Mouse (Mus musculus) intestine, embryonic 15.5 days (tissue): Measurements from ENCODE around the gene Mpv17l2. TPM values are rescaled to one million over a fixed set of nuclear protein-coding genes. Genes with fewer than 3 reads are reported as not detected.

Source experiments
- ATAC-seq: fragments of 200-750 bp; cut with Nextera tagmentation; 2 replicates; pipeline ENCODE4 v1.8.0; 2017; ENCODE audit warnings: moderate TSS enrichment, moderate library complexity
- H3K27ac ChIP-seq: fragments of 300-500 bp; sonication (generic); 2 replicates; pipeline ENCODE4 v1.5.1; 2015; ENCODE audit warnings: mild to moderate bottlenecking, inconsistent platforms
- H3K27me3 ChIP-seq: fragments of 300-500 bp; sonication (generic); replicated peaks from 2 replicates; pipeline ENCODE4 v1.6.1; 2015; ENCODE audit warnings: inconsistent platforms
- H3K36me3 ChIP-seq: fragments of 300-500 bp; sonication (generic); 2 replicates; pipeline ENCODE4 v1.6.1; 2015; ENCODE audit warnings: inconsistent platforms
- H3K4me1 ChIP-seq: fragments of 300-500 bp; sonication (generic); replicated peaks from 2 replicates; pipeline ENCODE4 v1.6.1; 2015; ENCODE audit warnings: inconsistent platforms
- H3K4me2 ChIP-seq: fragments of 300-500 bp; sonication (generic); replicated peaks from 2 replicates; pipeline ENCODE4 v1.6.1; 2015; ENCODE audit warnings: mild to moderate bottlenecking, inconsistent platforms
- H3K4me3 ChIP-seq: fragments of 300-500 bp; sonication (generic); replicated peaks from 2 replicates; pipeline ENCODE4 v1.5.1; 2015; ENCODE audit warnings: inconsistent platforms
- H3K9ac ChIP-seq: fragments of 300-500 bp; sonication (generic); 2 replicates; pipeline ENCODE4 v1.6.1; 2015; ENCODE audit warnings: inconsistent platforms
- H3K9me3 ChIP-seq: fragments of 300-500 bp; sonication (generic); 2 replicates; pipeline ENCODE4 v1.6.1; 2016; ENCODE audit warnings: inconsistent platforms
- WGBS: fragments of 180-500 bp; shearing (Covaris S2); methylation state at CpG from one replicate; pipeline ENCODE4 v1.1.7; 2015; 5-methylcytosine and 5-hydroxymethylcytosine counted together
- polyA plus RNA-seq: library from polyadenylated mRNA; unstranded; fragments of >200 nt; fragmentation: Nextera tagmentation; extraction: Ambion mirVana; gene quantifications from 2 replicates; pipeline ENCODE4 v1.2.1, GENCODE M21; 2015

Mpv17l2 gene
- polyA plus RNA-seq, 1 experiment from 2014 or later: 59.1 TPM

GRCm38 (mm10) chr8:70721601-70722000 is 39.1 kb downstream of the Mpv17l2 start:
- ATAC-seq: no peak
- Histone ChIP-seq H3K36me3 (no peaks in the 10 kb centered on the region), H3K4me3 (no peak overlapping the region)

GRCm38 (mm10) chr8:70720739-70721138 is 40.0 kb downstream of the Mpv17l2 start:
- 2% methylated on average over 3 of the region's 3 CpGs for WGBS
- Histone ChIP-seq H3K4me1 (peaks cover 3% of the 10 kb centered on the region; the same call in 1 of the 2 replicates), H3K36me3 (no peaks in the 10 kb centered on the region), H3K4me2 (no peak overlapping the region), H3K9ac (no peak overlapping the region), H3K4me3 (no peak overlapping the region), H3K27me3 (no peaks in the 10 kb centered on the region), H3K27ac (no peak overlapping the region), H3K9me3 (no peaks in the 10 kb centered on the region)
- no peak for ATAC-seq

More at GRCm38 (mm10) chr8:70721601-70722000, 39.1 kb downstream of the Mpv17l2 start:
- H3K9ac ChIP-seq: no peak overlapping the region
- no peaks in the 10 kb centered on the region for H3K9me3 ChIP-seq
- H3K4me2 ChIP-seq: no peak overlapping the region
- peaks cover 3% of the 10 kb centered on the region; the same call in 1 of the 2 replicates for H3K4me1 ChIP-seq
- 86% methylated on average over 8 of the region's 8 CpGs for WGBS
- H3K27ac ChIP-seq: no peak overlapping the region
- 0 out of 2 replicates have a peak, but pooled peaks cover 4% of the 10 kb centered on the region for H3K27me3 ChIP-seq

GRCm38 (mm10) chr8:70719796-70720270 is 40.9 kb downstream of the Mpv17l2 start:
- Histone ChIP-seq H3K27ac (no peak overlapping the region), H3K4me1 (peaks cover 3% of the 10 kb centered on the region; the same call in 1 of the 2 replicates), H3K4me3 (no peak overlapping the region), H3K9me3 (no peaks in the 10 kb centered on the region), H3K36me3 (no peaks in the 10 kb centered on the region), H3K9ac (no peak overlapping the region), H3K27me3 (no peaks in the 10 kb centered on the region), H3K4me2 (no peak overlapping the region)
- peak; percentile 21; the same call in 1 of the 2 replicates for ATAC-seq
- 48% methylated on average over 9 of the region's 9 CpGs for WGBS

GRCm38 (mm10) chr8:70718297-70718696 is 42.4 kb downstream of the Mpv17l2 start, which contains the start of gene Gm3336:
Gm3336 (plus strand) TSS chr8:70718543.
- peak within 1 kb of the TSS; percentile 41; the same call in 1 of the 2 replicates for H3K4me2 ChIP-seq
- H3K9me3 ChIP-seq: no peaks in the 10 kb centered on the region
- WGBS: 4% methylated on average over 19 of the region's 19 CpGs

GRCm38 (mm10) chr8:70716521-70717400 is 44.0 kb downstream of the Mpv17l2 start:
- Histone ChIP-seq H3K9ac (no peak overlapping the region), H3K27ac (no peak overlapping the region), H3K4me2 (no peak overlapping the region), H3K4me3 (no peak overlapping the region), H3K9me3 (no peaks in the 10 kb centered on the region), H3K4me1 (no peaks in the 10 kb centered on the region; the same call in 1 of the 2 replicates), H3K27me3 (no peaks in the 10 kb centered on the region), H3K36me3 (no peaks in the 10 kb centered on the region)
- ATAC-seq: no peak
- 83% methylated on average over 40 of the region's 40 CpGs for WGBS

More at GRCm38 (mm10) chr8:70718297-70718696, 42.4 kb downstream of the Mpv17l2 start, which contains the start of gene Gm3336:
- Histone ChIP-seq H3K27ac (no peak within 1 kb of the TSS), H3K4me1 (peaks cover 2% of the 10 kb centered on the region; the same call in 1 of the 2 replicates), H3K9ac (no peak within 1 kb of the TSS; the same call in 1 of the 2 replicates), H3K27me3 (no peaks in the 10 kb centered on the region), H3K36me3 (no peaks in the 10 kb centered on the region), H3K4me3 (no peak within 1 kb of the TSS)
- peak; percentile 62 for ATAC-seq

- Histone ChIP-seq H3K36me3 (no peaks in the 10 kb centered on the region), H3K4me3 (no peak overlapping the region), H3K9me3 (no peaks in the 10 kb centered on the region), H3K4me2 (no peak overlapping the region), H3K9ac (no peak overlapping the region), H3K27me3 (no peaks in the 10 kb centered on the region), H3K27ac (no peak overlapping the region), H3K4me1 (no peaks in the 10 kb centered on the region; the same call in 1 of the 2 replicates)
- WGBS: 42% methylated on average over 2 of the region's 2 CpGs
- no peak for ATAC-seq
Observed at GRCm38 (mm10) chr8:70715086-70715485, 45.7 kb downstream of the Mpv17l2 start.

GRCm38 (mm10) chr8:70713991-70714390 is 46.8 kb downstream of the Mpv17l2 start:
- Histone ChIP-seq H3K4me1 (no peaks in the 10 kb centered on the region), H3K27me3 (no peaks in the 10 kb centered on the region), H3K27ac (no peak overlapping the region), H3K4me2 (no peak overlapping the region), H3K9ac (no peak overlapping the region), H3K36me3 (no peaks in the 10 kb centered on the region), H3K9me3 (no peaks in the 10 kb centered on the region), H3K4me3 (no peak overlapping the region)
- 73% methylated on average over 7 of the region's 7 CpGs for WGBS
- no peak for ATAC-seq

- Histone ChIP-seq H3K4me2 (no peak overlapping the region), H3K27ac (no peak overlapping the region), H3K4me3 (no peak overlapping the region), H3K36me3 (no peaks in the 10 kb centered on the region), H3K27me3 (no peaks in the 10 kb centered on the region), H3K9me3 (no peaks in the 10 kb centered on the region), H3K4me1 (no peaks in the 10 kb centered on the region), H3K9ac (no peak overlapping the region)
- 86% methylated on average over 11 of the region's 11 CpGs for WGBS
- no peak for ATAC-seq
Observed at GRCm38 (mm10) chr8:70711041-70711440, 49.7 kb downstream of the Mpv17l2 start.

- Histone ChIP-seq H3K36me3 (no peaks in the 10 kb centered on the region), H3K4me2 (no peak overlapping the region), H3K4me1 (no peaks in the 10 kb centered on the region), H3K4me3 (no peak overlapping the region), H3K9ac (no peak overlapping the region), H3K27me3 (no peaks in the 10 kb centered on the region), H3K9me3 (no peaks in the 10 kb centered on the region), H3K27ac (no peak overlapping the region)
- no peak for ATAC-seq
- WGBS: 85% methylated on average over 1 of the region's 1 CpGs
Observed at GRCm38 (mm10) chr8:70710296-70710695, 50.5 kb downstream of the Mpv17l2 start.

GRCm38 (mm10) chr8:70709794-70710193 is 51.0 kb downstream of the Mpv17l2 start:
- Histone ChIP-seq H3K4me2 (no peak overlapping the region), H3K4me1 (no peaks in the 10 kb centered on the region), H3K4me3 (no peak overlapping the region), H3K9me3 (no peaks in the 10 kb centered on the region), H3K27ac (no peak overlapping the region), H3K9ac (no peak overlapping the region), H3K27me3 (no peaks in the 10 kb centered on the region), H3K36me3 (no peaks in the 10 kb centered on the region)
- 90% methylated on average over 9 of the region's 9 CpGs for WGBS
- no peak for ATAC-seq
